Mouse (Mus musculus) E14TG2a.4 (cell line): ENCODE data around the gene Megf6.

Source experiments
- CTCF ChIP-seq: conservative IDR thresholded peaks from 2 replicates; pipeline ENCODE4 v1.5.1; 2014; ENCODE audit warnings: low read length
- POU5F1 ChIP-seq: IDR thresholded peaks from 2 replicates; pipeline ENCODE4 v1.6.1; 2014; ENCODE audit warnings: low read length, borderline replicate concordance

GRCm38 (mm10) chr4:154245342-154245741 lies 74.8 kb downstream of the Megf6 start:
- TF ChIP-seq CTCF (no peak), POU5F1 (no peak)
